In the genomic region with DNA sequence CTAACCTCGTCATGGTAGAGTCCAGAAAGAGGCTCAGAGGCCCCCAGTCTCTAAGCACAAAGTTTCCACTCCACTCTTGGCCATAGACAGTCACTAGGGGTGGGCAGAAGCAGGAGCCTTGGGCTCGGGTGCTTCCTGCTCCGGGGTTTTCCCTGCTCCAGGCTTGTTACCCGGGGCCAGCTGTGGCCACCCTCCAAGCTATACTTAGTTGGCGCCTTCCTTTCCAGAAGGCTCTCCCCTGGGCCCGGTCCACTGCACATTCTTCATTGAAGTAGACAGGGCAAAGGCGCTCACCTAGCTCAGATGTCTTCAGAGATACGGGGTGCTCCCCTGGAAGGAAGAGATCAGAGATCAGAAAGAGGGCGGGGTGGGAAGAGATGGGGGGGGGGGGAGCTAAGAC, we compare ENCODE assay signal across 20 mouse cellular contexts. TPM values are rescaled to one million over a fixed set of nuclear protein-coding genes. Genes with fewer than 3 reads are reported as not detected.
DNase-seq lines count a peak whose midpoint lies in the region; ATAC-seq and TF ChIP-seq lines count a peak whose summit lies in the region.
"Had no signal": no experiment of that assay in that cellular context is flagged by ENCODE, and none has a peak within 500 bp of the region (broad histone marks: within the 10 kb centered on the region; RNA-seq: fewer than 3 reads in every experiment).

No protein-coding gene starts in this region.

- no peaks in the 10 kb centered on the region for H3K9me3 ChIP-seq in CH12.LX (replicated peaks; ENCODE audit: low read length)
- H3K9me3 ChIP-seq: embryonic facial prominence, embryonic 13.5 days; forebrain, embryonic 10.5 days; hindbrain, embryonic 13.5 days; midbrain, embryonic 15.5 days had no signal

- H3K27me3 ChIP-seq in CH12.LX (replicated peaks): no peaks in the 10 kb centered on the region
- H3K27me3 ChIP-seq: embryonic facial prominence, embryonic 13.5 days; hindbrain, embryonic 13.5 days; midbrain, embryonic 15.5 days had no signal

- TF ChIP-seq POLR2A in CH12.LX (IDR thresholded peaks at IDR 0.05; ENCODE audit: low read depth, low read length): no peak

- H3K4me1 ChIP-seq in CH12.LX (ENCODE audit: control insufficient read depth in 1 of 2, insufficient read depth in 2 of 2): peaks cover 10 to 42% of the 10 kb centered on the region in 2 experiments
- H3K4me1 ChIP-seq: forebrain, embryonic 10.5 days; hindbrain, embryonic 13.5 days; midbrain, embryonic 15.5 days had no signal

- dilution Hi-C loops in CH12.LX (cut with MboI; ENCODE audit: extremely low pct_ligation_motif_present, extremely low pct_unique_long_range_greater_than_20kb, low sequenced_read_pairs): no loop called here

- TF ChIP-seq RAD21 in CH12.LX (IDR thresholded peaks at IDR 0.05; ENCODE audit: low read depth, low read length): no peak

- H3K4me3 ChIP-seq in CH12.LX (replicated peaks in 1 of 3; ENCODE audit: low read depth in 2 of 3, low read length in 2 of 3, poor library complexity in 1 of 3): no peak overlapping the region
- H3K4me3 ChIP-seq: embryonic facial prominence, embryonic 13.5 days; forebrain, embryonic 10.5 days; heart, adult 2 months; hindbrain, embryonic 13.5 days; midbrain, embryonic 15.5 days had no signal

- TF ChIP-seq EP300 in CH12.LX (IDR thresholded peaks at IDR 0.05; ENCODE audit: low read length): no peak

- H3K9ac ChIP-seq in CH12.LX (ENCODE audit: insufficient read depth, low read depth): no peak overlapping the region
- H3K9ac ChIP-seq: embryonic facial prominence, embryonic 13.5 days; hindbrain, embryonic 13.5 days; midbrain, embryonic 15.5 days had no signal

- no peaks in the 10 kb centered on the region for H3K36me3 ChIP-seq in CH12.LX (replicated peaks in 1 of 2; ENCODE audit: control insufficient read depth in 1 of 2, insufficient read depth in 1 of 2, low read length in 1 of 2)
- H3K36me3 ChIP-seq: embryonic facial prominence, embryonic 13.5 days; forebrain, embryonic 10.5 days; hindbrain, embryonic 13.5 days; midbrain, embryonic 15.5 days had no signal

- H3K4me2 ChIP-seq in CH12.LX (ENCODE audit: insufficient read depth, low read depth, poor library complexity, severe bottlenecking): no peak overlapping the region
- H3K4me2 ChIP-seq: embryonic facial prominence, embryonic 13.5 days; hindbrain, embryonic 13.5 days; midbrain, embryonic 15.5 days had no signal

- DNase-seq in adrenal gland, adult 2 months: peak; percentile 61
- no peak for DNase-seq in adrenal gland, adult 18-20 months (ENCODE audit: low spot score in 2 of 2)
- no peak for DNase-seq in CH12.LX (ENCODE audit: extremely low read depth)
- peak; percentile 32 for DNase-seq in kidney, adult 18-20 months
- DNase-seq in kidney, postnatal 25 days: peak; percentile 55 to 76
- DNase-seq in cerebellum, postnatal 10 days: no peak
- no peak for DNase-seq in gastrocnemius, adult 18-20 months (ENCODE audit: low spot score)
- DNase-seq: cerebellum, adult 11 months; liver; thymus, postnatal 25 days had no signal

- H3K27ac ChIP-seq in CH12.LX (ENCODE audit: insufficient read depth, low read depth): no peak overlapping the region
- H3K27ac ChIP-seq: embryonic facial prominence, embryonic 13.5 days; forebrain, embryonic 10.5 days; heart, adult 2 months; hindbrain, embryonic 13.5 days; macrophage; midbrain, embryonic 15.5 days had no signal

- in situ Hi-C loops in CH12.LX (cut with MboI; ENCODE audit: low pct_ligation_motif_present, low pct_unique_long_range_greater_than_20kb, low sequenced_read_pairs): no loop called here

- no peaks in the 10 kb centered on the region for H3K79me2 ChIP-seq in CH12.LX (replicated peaks; ENCODE audit: control insufficient read depth, extremely low read depth, insufficient read depth, poor library complexity, severe bottlenecking)

- ATAC-seq in megakaryocyte, adult 5-6 weeks (ENCODE audit: poor library complexity, severe bottlenecking): no peak
- ATAC-seq: intestine, embryonic 16.5 days; midbrain, embryonic 15.5 days had no signal

- no peak for TF ChIP-seq CTCF in CH12.LX (conservative IDR thresholded peaks at IDR 0.05 in 1 of 2, IDR thresholded peaks at IDR 0.05 in 1 of 2; ENCODE audit: low read depth in 2 of 2, low read length in 2 of 2)

TF ChIP-seq in CH12.LX, 34 proteins besides CTCF, POLR2A, EP300 and RAD21:
- TF ChIP-seq MAX (IDR thresholded peaks at IDR 0.05; ENCODE audit: low read length): no peak
- TF ChIP-seq MEF2A (IDR thresholded peaks at IDR 0.05; ENCODE audit: borderline replicate concordance, low read depth, low read length): peak; percentile 16; the same call in 1 of the 2 replicates
- no peak for TF ChIP-seq TCF12 (IDR thresholded peaks at IDR 0.05; ENCODE audit: low read depth, low read length)
- no peak for TF ChIP-seq KAT2A (IDR thresholded peaks at IDR 0.05; ENCODE audit: insufficient replicate concordance, low read length)

RNA-seq across cellular contexts. Expression of gene Ltf, which starts 7.5 kb away (rescaled TPM):
- 1 to 10 TPM in 1 of 2 experiments, under 1 TPM in 1; 0.86 to 2.1 TPM for total RNA-seq in adrenal gland, adult 2 months (2021)
- polyA plus RNA-seq in adrenal gland, adult 2 months (2012; rRNA removed): 0.26 TPM in 1 of 2 replicates, not detected in the other
- total RNA-seq in adrenal gland, adult 18-20 months (2021): 1 to 10 TPM; 1.2 to 1.7 TPM
- total RNA-seq in CH12.LX (2012; rRNA removed) (0.04 TPM in 1 of 2 replicates, not detected in the other), CH12.LX (2014; rRNA removed) (0.08 and 0.31 TPM in 2 replicates)
- 0.50 TPM in 1 of 2 replicates, not detected in the other for polyA plus RNA-seq in CH12.LX (2012; ENCODE audit: insufficient read length, low read depth)
- total RNA-seq in megakaryocyte, adult 5-6 weeks (2015): 1,347 and 1,763 TPM in 2 replicates
- total RNA-seq in megakaryocyte, adult 5-6 weeks (2017): 1,568 and 2,380 TPM in 2 replicates
- under 1 TPM in 1 of 2 experiments, not detected in 1; 0.07 TPM for total RNA-seq in gastrocnemius, adult 18-20 months (2021)
- total RNA-seq: heart, adult 2 months; left cerebral cortex, postnatal 25 days had no signal
- polyA plus RNA-seq: forebrain, embryonic 10.5 days had no signal

RNA-seq across cellular contexts. Expression of gene Rtp3, which starts 21.2 kb away (rescaled TPM):
- 1 to 10 TPM; 3.9 to 4.7 TPM for total RNA-seq in adrenal gland, adult 2 months (2021)
- polyA plus RNA-seq in adrenal gland, adult 2 months (2012; rRNA removed): 8.7 and 8.8 TPM in 2 replicates
- total RNA-seq in adrenal gland, adult 18-20 months (2021): 1 to 10 TPM; 3.8 to 5.4 TPM
- total RNA-seq in CH12.LX (2012; rRNA removed) (not detected in 2 replicates), CH12.LX (2014; rRNA removed) (not detected in 2 replicates)
- not detected in 2 replicates for polyA plus RNA-seq in CH12.LX (2012; ENCODE audit: insufficient read length, low read depth)
- not detected in 2 replicates for total RNA-seq in megakaryocyte, adult 5-6 weeks (2015)
- total RNA-seq in megakaryocyte, adult 5-6 weeks (2017): not detected in 2 replicates
- 1 to 10 TPM in 1 of 2 experiments, under 1 TPM in 1; 0.94 to 2.4 TPM for total RNA-seq in gastrocnemius, adult 18-20 months (2021)
- total RNA-seq: common myeloid progenitor, adult 5-6 weeks had no signal
- polyA plus RNA-seq: forebrain, embryonic 10.5 days; hindbrain, embryonic 13.5 days; macrophage; midbrain, embryonic 15.5 days had no signal

RNA-seq across cellular contexts. Expression of gene Ccrl2, which starts 45.8 kb away (rescaled TPM):
- 10 to 100 TPM in 1 of 2 experiments, 1 to 10 TPM in 1; 8.0 to 10.1 TPM for total RNA-seq in adrenal gland, adult 2 months (2021)
- 4.8 and 5.2 TPM in 2 replicates for polyA plus RNA-seq in adrenal gland, adult 2 months (2012; rRNA removed)
- 10 to 100 TPM in 1 of 2 experiments, 1 to 10 TPM in 1; 9.3 to 10.2 TPM for total RNA-seq in adrenal gland, adult 18-20 months (2021)
- total RNA-seq in CH12.LX (2012; rRNA removed): 5.2 and 13.0 TPM in 2 replicates
- 7.9 and 9.0 TPM in 2 replicates for total RNA-seq in CH12.LX (2014; rRNA removed)
- polyA plus RNA-seq in CH12.LX (2012; ENCODE audit: insufficient read length, low read depth): 4.0 and 5.3 TPM in 2 replicates
- total RNA-seq in megakaryocyte, adult 5-6 weeks (2015): 3.7 and 8.9 TPM in 2 replicates
- total RNA-seq in megakaryocyte, adult 5-6 weeks (2017): 4.3 and 11.1 TPM in 2 replicates
- total RNA-seq in gastrocnemius, adult 18-20 months (2021): 1 to 10 TPM; 7.7 to 7.9 TPM

Comparison
In these comparisons a context has a peak if more than half of its experiments do, and no peak if none do; other contexts are left out.
1. DNase-seq: peak in adrenal gland, adult 2 months (single experiment), kidney, adult 18-20 months (single experiment) and kidney, postnatal 25 days (2 of 2); none in adrenal gland, adult 18-20 months (0 of 2), CH12.LX (single experiment), cerebellum, postnatal 10 days (0 of 2) and gastrocnemius, adult 18-20 months (single experiment).
2. RNA of gene Ltf, which starts 7.5 kb away (total RNA-seq): 1,347 to 2,380 TPM in megakaryocyte, adult 5-6 weeks; 0.86 to 2.1 TPM in adrenal gland, adult 2 months, 1.2 to 1.7 TPM in adrenal gland, adult 18-20 months, 0.04 to 0.31 TPM in CH12.LX and 0.07 TPM in gastrocnemius, adult 18-20 months; every median in the first group is over 100 times any median in the second.